Mouse (Mus musculus) liver, embryonic 16.5 days (tissue): ENCODE measurements around the gene Scgb1a1. TPM values are rescaled to one million over a fixed set of nuclear protein-coding genes. Genes with fewer than 3 reads are reported as not detected.
A peak's percentile ranks its signal among the peaks of the same experiment; 100 is the strongest.

ENCODE experiments used
- ATAC-seq: fragments of 200-750 bp; cut with Nextera tagmentation; 2 replicates; pipeline ENCODE4 v1.8.0; 2017; ENCODE audit warnings: low read depth, mild to moderate bottlenecking, moderate number of reproducible peaks, moderate library complexity
- H3K27ac ChIP-seq: fragments of 300-500 bp; sonication (generic); 2 replicates; pipeline ENCODE4 v1.5.1; 2014; ENCODE audit warnings: mild to moderate bottlenecking, low read length
- H3K27me3 ChIP-seq: fragments of 300-500 bp; sonication (generic); 2 replicates; pipeline ENCODE4 v1.6.1; 2014; ENCODE audit warnings: low read depth, low read length, mixed read lengths; ENCODE audit not compliant: control insufficient read depth, insufficient read depth
- H3K36me3 ChIP-seq: fragments of 300-500 bp; sonication (generic); 2 replicates; pipeline ENCODE4 v1.6.1; 2014; ENCODE audit warnings: mild to moderate bottlenecking; ENCODE audit not compliant: control insufficient read depth, insufficient read depth
- H3K4me1 ChIP-seq: fragments of 300-500 bp; sonication (generic); 2 replicates; pipeline ENCODE4 v1.6.1; 2014; ENCODE audit warnings: low read depth, low read length, mixed read lengths; ENCODE audit not compliant: control insufficient read depth
- H3K4me2 ChIP-seq: fragments of 300-500 bp; sonication (generic); 2 replicates; pipeline ENCODE4 v1.6.1; 2014; ENCODE audit warnings: low read depth, low read length, mixed read lengths
- H3K4me3 ChIP-seq: fragments of 300-500 bp; sonication (generic); 2 replicates; pipeline ENCODE4 v1.5.1; 2014; ENCODE audit warnings: low read depth, mild to moderate bottlenecking, low read length
- H3K9ac ChIP-seq: fragments of 300-500 bp; sonication (generic); 2 replicates; pipeline ENCODE4 v1.6.1; 2014; ENCODE audit warnings: low read depth, low read length
- H3K9me3 ChIP-seq: fragments of 300-500 bp; sonication (generic); replicated peaks from 2 replicates; pipeline ENCODE4 v1.6.1; 2016; ENCODE audit warnings: low read length; ENCODE audit not compliant: control insufficient read depth
- WGBS: fragments of 180-500 bp; shearing (Covaris S2); extraction: QIAGEN DNeasy Blood & Tissue Kit; methylation state at CpG from one replicate; pipeline ENCODE4 v1.1.7; 2014; ENCODE audit not compliant: insufficient replicate concordance; 5-methylcytosine and 5-hydroxymethylcytosine counted together
- polyA plus RNA-seq: library from polyadenylated mRNA; unstranded; fragments of >200 nt; fragmentation: Nextera tagmentation; extraction: Ambion mirVana; gene quantifications from 2 replicates; pipeline ENCODE4 v1.2.1, GENCODE M21; 2015

The Scgb1a1 gene
- polyA plus RNA-seq, 1 experiment from 2014 or later: not detected

DNA sequence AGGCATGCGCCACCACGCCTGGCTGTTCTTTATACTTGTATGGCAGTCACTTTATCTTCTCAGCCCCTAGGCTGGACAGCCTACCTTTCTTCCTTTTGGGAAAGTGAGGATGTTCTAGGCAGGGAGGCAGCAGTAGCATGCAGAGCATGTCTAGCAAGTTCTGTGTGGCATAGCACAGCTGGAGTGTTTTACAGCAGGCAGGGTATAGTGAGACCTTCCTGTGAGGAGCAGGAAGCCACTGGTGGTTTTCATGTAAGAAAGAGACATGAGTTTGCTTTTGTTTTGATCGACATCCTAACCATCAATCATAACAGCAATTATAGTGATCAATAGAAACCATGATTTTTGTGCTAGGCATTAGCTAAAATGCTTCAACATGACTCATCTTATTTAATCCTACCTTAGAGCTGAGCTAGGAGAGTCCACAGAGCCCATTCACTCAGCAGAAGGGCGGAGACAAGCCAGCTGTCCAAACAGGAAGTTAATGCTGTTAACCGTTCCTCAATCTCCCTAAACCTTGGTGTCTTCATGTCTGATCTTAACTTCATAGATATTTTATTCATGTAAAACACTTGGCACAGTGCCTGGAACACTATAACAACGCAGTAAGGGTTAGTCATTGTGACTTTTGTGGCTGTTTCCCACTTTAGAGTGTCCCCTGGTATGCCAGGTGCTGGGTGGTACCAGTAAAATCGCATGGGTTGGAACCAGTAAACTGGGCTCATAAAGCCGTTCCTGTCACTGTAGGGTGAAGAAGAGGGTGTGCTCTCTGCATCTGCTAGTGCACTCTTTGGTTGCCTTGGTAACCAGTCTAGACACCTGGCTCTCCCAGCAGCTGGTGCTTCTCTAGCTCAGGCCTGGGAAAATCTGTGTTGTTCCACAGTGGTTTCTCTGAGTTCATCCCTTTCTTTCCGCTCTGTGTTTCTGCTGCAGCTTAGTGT is 21.9 kb downstream of the Scgb1a1 start:
- H3K4me1 ChIP-seq: no peaks in the 10 kb centered on the region; the same call in 1 of the 2 replicates
- no peak overlapping the region for H3K4me3 ChIP-seq
- H3K27ac ChIP-seq: no peak overlapping the region
- 33% methylated on average over 9 of the region's 9 CpGs for WGBS
- no peaks in the 10 kb centered on the region for H3K36me3 ChIP-seq
- H3K9me3 ChIP-seq: no peaks in the 10 kb centered on the region
- ATAC-seq: no peak
- H3K4me2 ChIP-seq: no peak overlapping the region
- H3K9ac ChIP-seq: no peak overlapping the region
- no peaks in the 10 kb centered on the region for H3K27me3 ChIP-seq

DNA sequence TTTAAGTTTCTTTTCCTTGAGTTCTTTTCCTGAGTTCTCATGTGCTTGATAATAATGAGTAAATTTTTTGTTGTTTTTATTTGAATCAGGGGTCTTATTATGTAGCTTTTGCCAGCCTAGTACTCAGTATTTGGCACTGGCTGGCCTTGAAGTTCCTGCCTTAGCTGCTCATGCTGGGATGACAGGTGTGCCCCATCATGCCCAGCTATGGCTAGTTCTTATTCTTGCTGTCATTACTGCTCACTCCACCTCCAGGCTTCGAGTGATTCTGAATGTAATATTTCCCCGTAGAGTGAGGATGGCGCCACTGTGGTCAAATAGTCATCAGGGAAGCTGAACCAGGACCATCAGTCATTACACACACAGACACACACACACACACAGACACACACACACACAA is 23.9 kb downstream of the Scgb1a1 start:
- ATAC-seq: no peak
- WGBS: 58% methylated on average over 3 of the region's 3 CpGs
- no peaks in the 10 kb centered on the region for H3K9me3 ChIP-seq

DNA sequence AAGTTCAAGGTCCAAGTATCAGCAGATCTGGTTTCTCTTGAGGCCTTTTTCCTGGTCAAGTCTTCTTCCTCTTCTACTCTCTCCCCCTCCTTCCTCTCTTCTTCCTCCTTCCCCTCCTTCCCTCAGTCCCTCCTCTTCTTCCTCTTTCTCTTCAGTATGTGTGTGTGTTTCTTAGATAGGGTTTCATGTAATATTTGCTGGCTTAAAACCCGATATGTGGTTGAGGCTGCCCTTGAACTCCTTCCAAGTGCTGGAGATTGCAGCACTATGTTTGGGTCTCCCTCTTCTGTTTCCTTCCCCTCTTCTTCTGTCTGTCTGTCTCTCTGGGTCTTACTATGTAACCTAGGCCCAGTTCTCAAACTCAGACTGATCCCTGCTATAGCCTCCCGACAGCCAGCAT is 24.9 kb downstream of the Scgb1a1 start:
- no peaks in the 10 kb centered on the region for H3K36me3 ChIP-seq
- H3K27me3 ChIP-seq: no peaks in the 10 kb centered on the region
- WGBS: 23% methylated on average over 2 of the region's 2 CpGs
- H3K9me3 ChIP-seq: no peaks in the 10 kb centered on the region
- H3K9ac ChIP-seq: no peak overlapping the region
- no peak overlapping the region for H3K27ac ChIP-seq
- no peak overlapping the region for H3K4me3 ChIP-seq
- no peak for ATAC-seq
- no peaks in the 10 kb centered on the region; the same call in 1 of the 2 replicates for H3K4me1 ChIP-seq
- no peak overlapping the region for H3K4me2 ChIP-seq

More for the DNA sequence above, 23.9 kb downstream of the Scgb1a1 start:
- Histone ChIP-seq H3K27ac (no peak overlapping the region), H3K4me3 (no peak overlapping the region), H3K36me3 (no peaks in the 10 kb centered on the region), H3K27me3 (no peaks in the 10 kb centered on the region), H3K4me2 (no peak overlapping the region), H3K4me1 (no peaks in the 10 kb centered on the region; the same call in 1 of the 2 replicates), H3K9ac (no peak overlapping the region)

DNA sequence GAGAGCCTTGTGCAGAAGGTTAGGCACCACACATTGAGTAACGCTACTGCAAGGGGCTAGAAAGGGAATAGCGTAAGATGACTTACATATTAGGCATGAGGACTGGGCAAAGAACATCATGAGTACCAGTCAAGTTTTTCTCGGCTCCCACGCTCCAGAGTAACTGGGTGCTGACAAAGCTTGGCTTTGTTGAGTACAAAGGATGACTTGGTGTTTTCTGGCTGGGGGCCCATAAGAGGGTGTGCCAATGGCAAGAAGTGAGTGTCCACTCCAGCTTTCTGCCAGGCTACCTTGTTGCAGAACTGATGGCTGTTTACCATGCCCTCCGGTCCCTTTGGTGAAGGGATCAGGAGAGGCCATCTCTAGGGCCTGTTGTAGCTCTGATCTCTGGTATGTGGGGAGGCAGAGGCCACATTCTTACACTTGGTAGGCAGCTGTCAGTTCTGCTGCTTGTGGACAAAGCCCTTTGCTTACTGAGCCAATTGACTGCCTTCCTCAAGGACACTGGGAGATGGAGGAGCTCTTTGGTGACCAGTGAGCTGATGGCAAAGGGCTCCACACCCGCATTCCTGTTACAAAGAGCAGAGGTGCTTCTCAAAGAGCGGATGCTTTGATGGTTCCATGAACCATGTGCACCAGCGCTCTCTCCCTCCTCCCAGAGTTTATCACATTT is 26.4 kb downstream of the Scgb1a1 start:
- Histone ChIP-seq H3K36me3 (no peaks in the 10 kb centered on the region), H3K9me3 (no peaks in the 10 kb centered on the region), H3K27me3 (no peaks in the 10 kb centered on the region), H3K27ac (no peak overlapping the region), H3K9ac (no peak overlapping the region), H3K4me2 (no peak overlapping the region), H3K4me3 (no peak overlapping the region), H3K4me1 (no peaks in the 10 kb centered on the region; the same call in 1 of the 2 replicates)
- 70% methylated on average over 8 of the region's 8 CpGs for WGBS
- no peak for ATAC-seq

DNA sequence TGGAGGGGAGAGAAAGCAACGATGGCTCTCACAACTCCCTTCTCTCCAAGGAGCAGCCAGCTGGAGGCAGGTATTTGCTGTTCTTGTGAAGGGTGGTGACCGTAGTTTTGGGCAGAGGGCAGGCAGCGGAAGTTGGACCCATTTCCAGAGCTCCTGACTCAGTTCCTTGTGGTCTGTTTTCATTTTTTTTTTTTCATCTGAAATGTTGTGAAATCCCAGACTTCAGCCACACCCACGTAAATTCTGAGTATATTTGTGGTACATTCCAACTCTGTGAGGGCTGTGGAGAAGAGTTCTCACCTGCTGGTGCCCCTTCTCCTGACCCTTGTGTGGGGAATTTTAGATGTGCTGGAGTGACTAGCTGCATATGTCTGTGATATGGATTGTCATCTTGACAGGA is 27.7 kb downstream of the Scgb1a1 start:
- WGBS: 56% methylated on average over 4 of the region's 4 CpGs
- H3K4me3 ChIP-seq: no peak overlapping the region
- H3K4me2 ChIP-seq: no peak overlapping the region
- H3K9me3 ChIP-seq: no peaks in the 10 kb centered on the region
- no peaks in the 10 kb centered on the region for H3K36me3 ChIP-seq
- H3K4me1 ChIP-seq: no peaks in the 10 kb centered on the region; the same call in 1 of the 2 replicates
- H3K27me3 ChIP-seq: no peaks in the 10 kb centered on the region
- no peak overlapping the region for H3K27ac ChIP-seq
- no peak for ATAC-seq
- H3K9ac ChIP-seq: no peak overlapping the region

DNA sequence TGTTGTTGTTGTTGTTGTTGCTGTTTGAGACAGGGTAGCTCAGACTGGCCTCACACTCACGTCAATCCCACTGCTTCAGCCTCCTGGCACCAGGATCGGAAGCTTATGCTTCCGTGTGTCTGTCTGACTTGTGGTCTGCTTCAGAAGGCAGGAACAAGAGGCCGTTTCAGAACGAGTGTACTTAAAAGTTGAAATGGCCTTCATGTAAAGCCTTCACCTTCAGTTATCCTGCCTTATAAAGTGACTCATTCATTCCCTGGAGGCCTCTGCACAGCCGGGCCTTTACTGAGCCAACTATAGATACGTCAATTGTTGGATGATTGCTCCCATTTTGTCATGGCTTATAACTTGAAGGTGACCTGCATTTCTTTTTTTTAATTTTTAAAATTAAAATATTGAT is 28.4 kb downstream of the Scgb1a1 start:
- Histone ChIP-seq H3K4me1 (no peaks in the 10 kb centered on the region; the same call in none of the 2 replicates), H3K36me3 (no peaks in the 10 kb centered on the region), H3K27ac (no peak overlapping the region), H3K9me3 (no peaks in the 10 kb centered on the region), H3K4me3 (no peak overlapping the region), H3K27me3 (no peaks in the 10 kb centered on the region), H3K4me2 (no peak overlapping the region), H3K9ac (no peak overlapping the region)
- ATAC-seq: no peak
- 69% methylated on average over 7 of the region's 7 CpGs for WGBS

DNA sequence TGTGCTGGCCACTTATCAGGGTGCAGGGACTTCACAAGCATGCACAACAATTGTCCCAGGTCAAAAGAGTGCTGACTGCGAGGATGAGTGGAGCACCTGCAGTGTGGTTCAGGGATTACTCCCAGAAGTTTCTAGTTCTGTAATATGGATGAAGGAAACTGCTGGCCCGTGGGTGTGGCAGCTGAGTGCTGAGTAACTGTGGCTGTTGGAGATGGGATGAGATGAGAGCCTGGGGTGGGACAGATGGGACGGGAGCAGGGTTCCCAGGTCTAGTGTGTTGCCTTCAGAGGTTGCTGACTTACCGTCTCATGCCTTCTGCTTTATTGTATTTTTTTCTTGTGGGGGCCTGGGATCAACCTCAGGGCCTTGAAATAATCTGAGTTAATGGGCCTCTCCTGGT is 28.8 kb downstream of the Scgb1a1 start:
- H3K4me3 ChIP-seq: no peak overlapping the region
- no peak overlapping the region for H3K9ac ChIP-seq
- ATAC-seq: no peak
- no peaks in the 10 kb centered on the region for H3K27me3 ChIP-seq
- WGBS: 37% methylated on average over 4 of the region's 4 CpGs
- no peaks in the 10 kb centered on the region for H3K36me3 ChIP-seq
- H3K27ac ChIP-seq: no peak overlapping the region
- no peaks in the 10 kb centered on the region for H3K9me3 ChIP-seq
- no peaks in the 10 kb centered on the region; the same call in none of the 2 replicates for H3K4me1 ChIP-seq
- H3K4me2 ChIP-seq: no peak overlapping the region

DNA sequence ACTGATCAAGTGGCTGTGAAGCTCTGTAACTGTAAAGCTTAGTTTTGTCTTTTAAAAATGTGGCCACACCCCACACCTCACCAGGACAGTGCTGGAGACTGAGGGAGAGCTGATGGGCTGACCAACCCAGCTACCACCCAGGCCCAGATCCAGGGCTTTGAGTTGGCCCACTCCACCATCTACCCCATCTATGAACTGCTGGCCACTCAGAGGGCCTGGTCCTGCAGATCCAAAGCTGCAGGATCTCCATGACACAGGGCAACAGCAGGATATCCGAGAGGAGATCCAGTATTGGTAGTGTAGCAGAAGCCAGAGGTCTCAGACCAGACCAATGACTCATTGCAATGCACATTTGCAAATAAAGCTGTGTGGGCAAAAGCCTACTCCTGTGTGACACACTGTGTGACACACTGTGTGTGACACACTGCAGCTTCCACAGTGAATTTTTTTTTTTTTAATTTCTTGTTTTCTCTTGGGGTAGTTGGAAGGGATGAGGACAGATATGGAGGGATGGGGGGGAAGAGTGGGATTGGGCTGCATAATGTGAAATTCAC is 29.4 kb downstream of the Scgb1a1 start:
- no peak for ATAC-seq
- 57% methylated on average over 1 of the region's 1 CpGs for WGBS
- no peak overlapping the region for H3K4me3 ChIP-seq

DNA sequence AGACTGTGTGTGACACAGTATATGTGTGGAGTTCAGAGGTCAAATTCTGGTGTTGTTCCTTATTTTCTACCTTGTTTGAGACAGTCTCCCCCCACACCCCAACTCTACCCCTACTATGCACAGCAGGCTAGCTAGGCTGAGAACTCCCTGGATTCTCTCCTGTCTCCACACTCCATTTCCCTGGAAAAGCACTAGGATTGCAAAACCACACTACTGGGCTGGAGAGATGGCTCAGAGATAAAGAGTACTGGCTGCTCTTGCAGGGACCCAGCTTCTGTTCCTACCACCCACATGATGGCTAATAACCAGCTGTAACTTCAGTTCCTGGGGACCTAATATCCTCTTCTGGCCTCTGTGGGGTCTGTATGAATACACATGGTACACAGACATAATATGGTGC is 30.1 kb downstream of the Scgb1a1 start:
- Histone ChIP-seq H3K36me3 (no peaks in the 10 kb centered on the region), H3K4me1 (peaks cover 8% of the 10 kb centered on the region), H3K4me2 (no peak overlapping the region), H3K27ac (no peak overlapping the region), H3K4me3 (no peak overlapping the region), H3K9ac (no peak overlapping the region), H3K27me3 (no peaks in the 10 kb centered on the region), H3K9me3 (no peaks in the 10 kb centered on the region)
- ATAC-seq: peak; percentile 19; the same call in 1 of the 2 replicates

More for the DNA sequence above, 29.4 kb downstream of the Scgb1a1 start:
- Histone ChIP-seq H3K9me3 (no peaks in the 10 kb centered on the region), H3K27ac (no peak overlapping the region), H3K36me3 (no peaks in the 10 kb centered on the region), H3K9ac (no peak overlapping the region), H3K4me1 (peaks cover under 1% of the 10 kb centered on the region), H3K4me2 (no peak overlapping the region), H3K27me3 (no peaks in the 10 kb centered on the region)
